Mouse (Mus musculus): Measurements from ENCODE around the gene Cyb5rl. TPM values are rescaled to one million over a fixed set of nuclear protein-coding genes. Genes with fewer than 3 reads are reported as not detected.
"Not testable (repeated sequence)": the region's sequence is repeated elsewhere in the genome, so short reads cannot be mapped to it uniquely, and the experiment has no call there.

Gene Cyb5rl
- polyA plus RNA-seq, 1 experiment from 2014 or later, result 3.6 TPM

GRCm38 (mm10) chr4:107108291-107108731, 41.5 kb downstream of the Cyb5rl start:
- H3K27me3 ChIP-seq (replicated peaks; ENCODE audit: control insufficient read depth, insufficient read depth, low read length), result no peaks in the 10 kb centered on the region
- no peak overlapping the region for H3K4me3 ChIP-seq (ENCODE audit: low read depth, low read length)
- H3K27ac ChIP-seq (ENCODE audit: low read depth, low read length), result no peak overlapping the region
- no peak overlapping the region for H3K4me2 ChIP-seq (ENCODE audit: low read length)
- no peak for DNase-seq (ENCODE audit: low spot score)
- no peaks in the 10 kb centered on the region; the same call in 1 of the 2 replicates for H3K4me1 ChIP-seq (ENCODE audit: control insufficient read depth, insufficient read depth, low read length)
- H3K9me3 ChIP-seq (replicated peaks; ENCODE audit: control insufficient read depth, low read length), result no peaks in the 10 kb centered on the region
- H3K9ac ChIP-seq (ENCODE audit: low read length), result no peak overlapping the region
- WGBS, result 60% methylated on average over 13 of the region's 13 CpGs
- ATAC-seq, result no peak
- no peaks in the 10 kb centered on the region for H3K36me3 ChIP-seq (ENCODE audit: control insufficient read depth, insufficient read depth, low read length)

- not testable (repeated sequence) for H3K4me1 ChIP-seq (ENCODE audit: control insufficient read depth, insufficient read depth, low read length); H3K36me3 ChIP-seq (ENCODE audit: control insufficient read depth, insufficient read depth, low read length); H3K27ac ChIP-seq (ENCODE audit: low read depth, low read length); H3K4me3 ChIP-seq (ENCODE audit: low read depth, low read length); H3K9ac ChIP-seq (ENCODE audit: low read length); H3K9me3 ChIP-seq (replicated peaks; ENCODE audit: control insufficient read depth, low read length); DNase-seq (ENCODE audit: low spot score); H3K4me2 ChIP-seq (ENCODE audit: low read length); H3K27me3 ChIP-seq (replicated peaks; ENCODE audit: control insufficient read depth, insufficient read depth, low read length); ATAC-seq
- WGBS, result 94% methylated on average over 6 of the region's 6 CpGs
Observed at GRCm38 (mm10) chr4:107109181-107109580, 42.4 kb downstream of the Cyb5rl start.

DNA sequence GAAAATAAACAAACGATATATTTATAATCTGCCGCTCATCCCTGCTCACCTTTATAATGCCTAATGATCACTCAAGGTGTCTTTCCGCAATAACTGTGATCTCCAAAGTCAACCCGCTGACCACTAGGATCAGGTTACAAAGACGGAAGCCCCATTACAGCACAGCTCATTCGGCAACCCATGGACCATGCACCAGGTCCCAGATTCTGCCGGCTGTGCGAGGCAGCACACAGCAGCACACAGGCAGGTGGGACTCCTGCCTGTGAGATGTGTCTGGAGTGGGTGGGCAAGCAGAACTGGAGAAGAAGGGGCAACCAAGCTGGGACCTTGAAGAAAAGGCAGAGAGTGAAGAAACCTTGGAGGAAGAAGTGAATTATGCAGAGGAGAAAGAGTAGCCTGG, 47.5 kb downstream of the Cyb5rl start:
- Histone ChIP-seq H3K9me3 (replicated peaks; ENCODE audit: control insufficient read depth, low read length) (no peaks in the 10 kb centered on the region), H3K27ac (ENCODE audit: low read depth, low read length) (no peak overlapping the region), H3K9ac (ENCODE audit: low read length) (no peak overlapping the region), H3K27me3 (replicated peaks; ENCODE audit: control insufficient read depth, insufficient read depth, low read length) (no peaks in the 10 kb centered on the region), H3K4me3 (ENCODE audit: low read depth, low read length) (no peak overlapping the region), H3K36me3 (ENCODE audit: control insufficient read depth, insufficient read depth, low read length) (no peaks in the 10 kb centered on the region), H3K4me1 (ENCODE audit: control insufficient read depth, insufficient read depth, low read length) (no peaks in the 10 kb centered on the region), H3K4me2 (ENCODE audit: low read length) (no peak overlapping the region)
- ATAC-seq (no peak), DNase-seq (ENCODE audit: low spot score) (no peak)
- 68% methylated on average over 8 of the region's 8 CpGs for WGBS

DNA sequence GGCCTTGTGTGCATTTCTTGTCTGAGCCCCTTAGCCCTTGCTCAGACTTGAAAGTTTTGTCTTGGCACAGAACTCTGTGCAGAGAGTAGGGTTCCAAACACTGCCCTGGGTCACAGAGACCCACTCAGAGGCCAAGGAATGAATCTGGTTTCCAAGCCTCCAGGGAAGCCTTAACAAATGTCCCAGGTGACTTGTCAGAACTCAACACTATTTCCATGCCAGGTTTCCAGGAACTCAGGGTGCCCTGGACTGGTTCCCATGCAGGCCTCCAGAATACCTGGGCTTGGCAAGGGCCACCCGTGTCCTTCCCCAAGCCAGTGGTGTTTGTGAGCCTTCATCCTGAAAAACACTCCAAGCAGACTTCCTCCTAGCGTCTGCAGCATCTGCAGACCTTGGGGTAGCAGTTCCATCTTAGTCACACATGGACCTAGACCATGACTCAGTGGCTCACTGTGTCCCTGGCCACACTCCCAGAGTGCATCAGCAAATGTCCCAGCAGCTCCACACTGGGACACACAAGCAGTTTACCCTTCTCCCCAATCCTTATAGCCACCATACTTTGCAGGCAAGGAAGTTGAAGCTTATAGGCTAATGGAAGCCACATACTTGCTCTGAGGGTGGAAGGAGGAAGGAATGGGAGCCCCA, 51.1 kb downstream of the Cyb5rl start:
- Histone ChIP-seq H3K4me1 (ENCODE audit: control insufficient read depth, insufficient read depth, low read length) (0 out of 2 replicates have a peak, but pooled peaks cover 3% of the 10 kb centered on the region), H3K9ac (ENCODE audit: low read length) (no peak overlapping the region), H3K36me3 (ENCODE audit: control insufficient read depth, insufficient read depth, low read length) (no peaks in the 10 kb centered on the region), H3K4me2 (ENCODE audit: low read length) (no peak overlapping the region), H3K27ac (ENCODE audit: low read depth, low read length) (no peak overlapping the region), H3K4me3 (ENCODE audit: low read depth, low read length) (no peak overlapping the region), H3K27me3 (replicated peaks; ENCODE audit: control insufficient read depth, insufficient read depth, low read length) (no peaks in the 10 kb centered on the region), H3K9me3 (replicated peaks; ENCODE audit: control insufficient read depth, low read length) (no peaks in the 10 kb centered on the region)
- DNase-seq (ENCODE audit: low spot score) (no peak), ATAC-seq (no peak)
- 93% methylated on average over 2 of the region's 2 CpGs for WGBS

GRCm38 (mm10) chr4:107119056-107119455, 52.3 kb downstream of the Cyb5rl start:
- Histone ChIP-seq H3K9me3 (replicated peaks; ENCODE audit: control insufficient read depth, low read length) (no peaks in the 10 kb centered on the region), H3K4me3 (ENCODE audit: low read depth, low read length) (no peak overlapping the region), H3K27me3 (replicated peaks; ENCODE audit: control insufficient read depth, insufficient read depth, low read length) (no peaks in the 10 kb centered on the region), H3K9ac (ENCODE audit: low read length) (no peak overlapping the region), H3K4me2 (ENCODE audit: low read length) (no peak overlapping the region), H3K4me1 (ENCODE audit: control insufficient read depth, insufficient read depth, low read length) (0 out of 2 replicates have a peak, but pooled peaks cover 3% of the 10 kb centered on the region), H3K27ac (ENCODE audit: low read depth, low read length) (no peak overlapping the region), H3K36me3 (ENCODE audit: control insufficient read depth, insufficient read depth, low read length) (no peaks in the 10 kb centered on the region)
- DNase-seq (ENCODE audit: low spot score) (no peak), ATAC-seq (no peak)
- 68% methylated on average over 4 of the region's 4 CpGs for WGBS

GRCm38 (mm10) chr4:107120676-107121075, 53.9 kb downstream of the Cyb5rl start:
- Histone ChIP-seq H3K9me3 (replicated peaks; ENCODE audit: control insufficient read depth, low read length) (no peaks in the 10 kb centered on the region), H3K36me3 (ENCODE audit: control insufficient read depth, insufficient read depth, low read length) (no peaks in the 10 kb centered on the region), H3K9ac (ENCODE audit: low read length) (no peak overlapping the region), H3K27ac (ENCODE audit: low read depth, low read length) (no peak overlapping the region), H3K4me3 (ENCODE audit: low read depth, low read length) (no peak overlapping the region), H3K4me1 (ENCODE audit: control insufficient read depth, insufficient read depth, low read length) (0 out of 2 replicates have a peak, but pooled peaks cover 3% of the 10 kb centered on the region), H3K27me3 (replicated peaks; ENCODE audit: control insufficient read depth, insufficient read depth, low read length) (no peaks in the 10 kb centered on the region), H3K4me2 (ENCODE audit: low read length) (no peak overlapping the region)
- ATAC-seq (no peak), DNase-seq (ENCODE audit: low spot score) (no peak)
- WGBS, result 95% methylated on average over 6 of the region's 6 CpGs

DNA sequence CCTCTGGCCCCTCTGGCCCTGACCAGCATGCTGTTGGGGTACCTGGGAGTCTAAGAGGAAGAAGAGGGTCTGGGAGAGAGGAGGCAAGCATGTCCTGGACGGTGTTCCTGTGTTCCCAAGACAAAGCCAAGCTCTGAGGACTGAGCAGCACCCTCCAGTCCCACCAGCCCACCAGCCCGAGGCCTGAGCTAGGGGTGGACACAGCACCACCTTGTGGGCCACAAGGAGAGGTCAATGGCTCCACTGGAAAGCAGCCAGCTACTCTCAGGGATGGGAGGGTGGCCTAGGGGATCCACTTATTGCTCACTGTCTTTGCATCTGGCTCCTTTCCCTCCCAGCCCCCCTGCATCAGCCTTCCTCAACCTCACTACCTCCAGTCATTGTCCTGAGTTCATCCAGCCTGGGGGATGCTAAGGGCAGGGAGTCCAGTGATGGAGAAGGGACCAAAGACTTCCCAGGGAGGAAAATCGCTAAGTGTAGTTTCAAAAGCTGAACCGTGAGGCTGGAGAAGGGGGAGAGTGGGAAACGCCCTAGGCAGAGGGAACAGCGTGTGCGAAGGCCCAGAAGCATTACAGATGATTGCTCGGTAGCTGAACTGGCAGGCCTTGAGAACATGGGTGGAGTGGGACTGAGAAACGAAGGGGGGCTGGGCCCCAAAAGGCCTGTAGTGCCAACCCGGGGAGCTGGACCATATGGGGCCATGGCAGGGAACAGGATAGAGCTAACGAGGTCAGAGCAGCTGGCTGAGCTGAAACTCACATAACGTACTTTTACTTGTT, 54.6 kb downstream of the Cyb5rl start:
- ATAC-seq (0 out of 2 replicates have a peak, but pooled peaks have one; percentile 32), DNase-seq (ENCODE audit: low spot score) (peak; percentile 56)
- WGBS, result 39% methylated on average over 12 of the region's 12 CpGs
- H3K9me3 ChIP-seq (replicated peaks; ENCODE audit: control insufficient read depth, low read length), result no peaks in the 10 kb centered on the region
- H3K4me2 ChIP-seq (ENCODE audit: low read length), result no peak overlapping the region
- no peaks in the 10 kb centered on the region for H3K27me3 ChIP-seq (replicated peaks; ENCODE audit: control insufficient read depth, insufficient read depth, low read length)
- no peak overlapping the region for H3K27ac ChIP-seq (ENCODE audit: low read depth, low read length)
- H3K9ac ChIP-seq (ENCODE audit: low read length), result no peak overlapping the region
- H3K4me3 ChIP-seq (ENCODE audit: low read depth, low read length), result no peak overlapping the region
- H3K36me3 ChIP-seq (ENCODE audit: control insufficient read depth, insufficient read depth, low read length), result no peaks in the 10 kb centered on the region
- H3K4me1 ChIP-seq (ENCODE audit: control insufficient read depth, insufficient read depth, low read length), result peaks cover 4% of the 10 kb centered on the region; the same call in 1 of the 2 replicates

DNA sequence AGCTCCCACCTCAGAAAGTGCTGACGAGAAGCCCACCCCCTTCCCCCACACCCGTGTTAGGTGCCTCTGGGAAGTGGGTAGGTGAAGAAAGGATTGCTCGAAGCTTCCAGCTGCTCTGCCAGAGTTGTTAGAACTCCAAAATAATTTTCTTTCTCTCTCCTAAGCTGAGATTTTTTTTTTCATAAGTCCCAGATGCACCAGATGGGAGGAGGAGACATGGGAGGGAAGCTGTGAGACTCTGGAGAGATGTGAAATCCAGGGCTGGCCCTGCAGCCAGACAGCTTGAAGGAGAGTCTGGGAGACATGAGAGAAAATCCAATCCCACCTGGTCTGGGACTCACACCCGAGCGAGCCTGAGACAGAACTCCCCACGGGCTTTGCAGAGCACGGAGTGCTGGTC, 57.6 kb downstream of the Cyb5rl start:
- H3K4me1 ChIP-seq (ENCODE audit: control insufficient read depth, insufficient read depth, low read length), result peaks cover 15% of the 10 kb centered on the region
- ATAC-seq, result no peak

DNA sequence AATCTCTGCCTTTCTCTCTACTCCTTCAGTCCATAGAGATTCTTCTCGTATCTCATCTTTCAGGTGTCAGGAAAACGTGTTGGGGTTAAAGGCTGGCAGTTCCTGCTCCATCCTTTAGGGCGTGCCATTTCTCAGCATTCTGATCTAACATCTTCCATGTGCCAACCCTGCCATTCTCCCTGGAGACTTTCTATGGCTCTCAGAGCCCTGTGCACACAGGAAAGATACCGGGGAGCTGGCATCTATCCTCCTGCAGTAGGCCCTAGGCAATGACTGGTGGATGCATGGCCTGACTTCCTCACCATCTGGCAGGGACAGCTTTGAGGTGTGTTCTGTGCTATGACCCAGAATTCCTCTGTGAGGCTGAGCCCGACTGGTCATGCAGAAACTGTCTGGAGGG, 58.3 kb downstream of the Cyb5rl start:
- WGBS, result 53% methylated on average over 5 of the region's 5 CpGs
- H3K27ac ChIP-seq (ENCODE audit: low read depth, low read length), result no peak overlapping the region
- no peak overlapping the region for H3K9ac ChIP-seq (ENCODE audit: low read length)
- no peak overlapping the region for H3K4me2 ChIP-seq (ENCODE audit: low read length)
- H3K9me3 ChIP-seq (replicated peaks; ENCODE audit: control insufficient read depth, low read length), result no peaks in the 10 kb centered on the region
- DNase-seq (ENCODE audit: low spot score), result no peak
- no peak for ATAC-seq
- no peaks in the 10 kb centered on the region for H3K27me3 ChIP-seq (replicated peaks; ENCODE audit: control insufficient read depth, insufficient read depth, low read length)
- no peak overlapping the region for H3K4me3 ChIP-seq (ENCODE audit: low read depth, low read length)
- H3K4me1 ChIP-seq (ENCODE audit: control insufficient read depth, insufficient read depth, low read length), result peaks cover 15% of the 10 kb centered on the region
- H3K36me3 ChIP-seq (ENCODE audit: control insufficient read depth, insufficient read depth, low read length), result no peaks in the 10 kb centered on the region

More for the DNA sequence above, 57.6 kb downstream of the Cyb5rl start:
- Histone ChIP-seq H3K27ac (ENCODE audit: low read depth, low read length) (no peak overlapping the region), H3K4me3 (ENCODE audit: low read depth, low read length) (no peak overlapping the region), H3K4me2 (ENCODE audit: low read length) (no peak overlapping the region), H3K36me3 (ENCODE audit: control insufficient read depth, insufficient read depth, low read length) (no peaks in the 10 kb centered on the region), H3K27me3 (replicated peaks; ENCODE audit: control insufficient read depth, insufficient read depth, low read length) (no peaks in the 10 kb centered on the region), H3K9ac (ENCODE audit: low read length) (no peak overlapping the region), H3K9me3 (replicated peaks; ENCODE audit: control insufficient read depth, low read length) (no peaks in the 10 kb centered on the region)
- WGBS, result 69% methylated on average over 7 of the region's 7 CpGs
- no peak for DNase-seq (ENCODE audit: low spot score)

All from forebrain, embryonic 14.5 days (tissue).